Mouse (Mus musculus) E14TG2a.4 (cell line): ENCODE data around the gene 9430038I01Rik.

Experiments used
- CTCF ChIP-seq: conservative IDR thresholded peaks from 2 replicates; pipeline ENCODE4 v1.5.1; 2014; ENCODE audit warnings: low read length
- NANOG ChIP-seq: IDR thresholded peaks from 2 replicates; pipeline ENCODE4 v1.6.1; 2014; ENCODE audit warnings: borderline replicate concordance, low read length, mixed read lengths
- POU5F1 ChIP-seq: IDR thresholded peaks from 2 replicates; pipeline ENCODE4 v1.6.1; 2014; ENCODE audit warnings: low read length, borderline replicate concordance

- TF ChIP-seq CTCF (no peak), POU5F1 (no peak), NANOG (no peak)
These were observed 63.7 kb downstream of the 9430038I01Rik start for GRCm38 (mm10) chr7:137346860-137347259.
